Mouse (Mus musculus) lung, postnatal 10 days (tissue): ENCODE results near the gene Fstl5.
A peak's percentile ranks its signal among the peaks of the same experiment; 100 is the strongest.
"Not testable (repeated sequence)": the region's sequence is repeated elsewhere in the genome, so short reads cannot be mapped to it uniquely, and the experiment has no call there.

Source experiments
- DNase-seq: peaks from one replicate; pipeline ENCODE4 v3.0.0; 2021

Fstl5 gene

DNA sequence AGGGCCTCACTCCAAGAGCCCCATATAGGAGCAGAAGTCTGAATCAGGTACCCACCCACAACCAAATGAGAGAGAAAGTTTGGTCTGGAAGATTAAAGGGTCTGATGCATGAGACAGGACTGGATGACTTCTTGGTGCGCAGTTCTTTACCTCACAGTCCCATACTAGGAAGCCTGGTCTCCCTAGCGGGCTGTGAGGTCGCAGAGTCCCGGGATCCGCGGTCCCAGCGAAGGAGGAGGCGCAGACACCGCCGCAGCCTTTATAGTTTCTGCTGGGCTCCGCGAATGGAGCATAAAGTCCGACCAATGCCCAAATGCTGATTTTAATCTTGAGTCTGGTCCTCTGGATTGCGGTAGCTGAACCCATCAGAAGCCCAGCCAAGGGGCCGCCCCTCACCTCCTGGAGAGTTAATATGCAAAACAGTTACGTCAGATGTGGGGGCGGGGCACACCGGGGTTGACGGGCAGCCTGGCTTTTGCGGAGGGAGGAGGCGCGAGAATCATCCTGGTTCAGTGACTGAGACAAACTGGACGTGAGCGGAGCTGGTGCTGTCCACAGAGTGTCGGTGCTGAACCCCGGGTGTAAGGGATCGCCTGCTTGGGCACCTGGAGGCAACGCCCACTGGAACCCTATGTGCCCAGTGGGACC is at the start of gene Fstl5:
Gene Fstl5, plus strand, starts transcription at position 211 of the 648 bp plus-strand sequence.
- peak; percentile 61 for DNase-seq

DNA sequence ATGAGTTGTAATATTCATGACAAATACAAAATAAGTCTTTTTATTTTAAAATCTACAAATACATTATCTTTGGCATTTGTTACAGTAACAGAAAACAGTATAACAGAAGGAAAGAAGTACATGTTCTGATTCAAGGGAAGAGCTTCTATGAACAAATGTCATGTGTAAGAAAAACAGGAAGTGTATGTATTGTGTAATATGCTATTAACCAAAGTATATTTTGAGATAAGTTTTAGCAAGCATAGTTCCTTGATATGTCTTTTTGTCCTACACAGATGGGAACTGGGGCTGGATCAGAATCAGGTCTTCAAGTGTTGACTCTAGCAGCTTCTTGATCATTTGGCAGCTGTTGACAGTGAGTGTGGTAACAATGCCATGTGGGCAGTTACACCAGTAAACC is 48.5 kb upstream of the Fstl5 start:
- DNase-seq, result no peak

GRCm38 (mm10) chr3:76051124-76051523 is 22.9 kb upstream of the Fstl5 start:
- no peak for DNase-seq

DNA sequence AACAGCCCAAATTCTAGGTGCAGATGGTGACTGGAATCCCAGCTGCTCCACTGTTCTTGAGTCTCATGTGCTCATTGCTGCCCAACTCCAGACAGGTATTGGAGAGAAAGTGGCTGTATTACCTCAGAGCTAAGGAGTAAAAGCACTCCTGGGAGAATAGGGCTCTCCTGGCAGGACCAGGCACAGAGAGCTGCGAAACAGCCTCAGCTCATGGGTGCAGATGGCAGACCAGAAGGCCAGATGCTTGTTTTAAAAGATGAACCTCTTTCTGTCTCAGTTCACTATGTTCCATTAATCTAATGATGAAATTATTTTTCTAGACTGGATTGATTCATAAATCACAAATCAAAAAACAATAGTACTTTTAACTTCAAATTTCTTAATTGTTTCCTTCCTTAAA is 12.1 kb upstream of the Fstl5 start:
- DNase-seq, result no peak

- DNase-seq, result peak; percentile 54
Measured at GRCm38 (mm10) chr3:76067920-76068319, 6.2 kb upstream of the Fstl5 start.

GRCm38 (mm10) chr3:76072826-76073225 is 1.2 kb upstream of the Fstl5 start:
- DNase-seq, result no peak

DNA sequence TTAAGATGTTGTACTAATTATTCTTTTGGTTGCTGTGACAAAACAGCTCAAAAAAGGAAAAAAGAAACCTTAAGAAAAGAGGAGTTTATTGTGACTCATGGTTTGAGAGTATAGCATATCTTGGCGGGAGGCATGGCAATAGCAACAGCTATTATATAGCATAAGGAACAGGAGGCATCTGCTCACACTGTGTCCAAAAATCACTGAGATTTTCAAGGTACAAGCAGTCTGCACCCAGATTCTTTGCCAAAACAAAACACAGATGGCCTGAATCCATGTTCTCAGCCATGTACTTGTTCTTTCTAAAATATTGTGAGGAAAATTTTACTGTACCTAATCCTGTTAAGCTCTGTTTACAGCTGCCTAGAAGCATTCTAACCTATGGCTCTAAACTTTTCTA is 66.4 kb downstream of the Fstl5 start:
- DNase-seq, result no peak

DNA sequence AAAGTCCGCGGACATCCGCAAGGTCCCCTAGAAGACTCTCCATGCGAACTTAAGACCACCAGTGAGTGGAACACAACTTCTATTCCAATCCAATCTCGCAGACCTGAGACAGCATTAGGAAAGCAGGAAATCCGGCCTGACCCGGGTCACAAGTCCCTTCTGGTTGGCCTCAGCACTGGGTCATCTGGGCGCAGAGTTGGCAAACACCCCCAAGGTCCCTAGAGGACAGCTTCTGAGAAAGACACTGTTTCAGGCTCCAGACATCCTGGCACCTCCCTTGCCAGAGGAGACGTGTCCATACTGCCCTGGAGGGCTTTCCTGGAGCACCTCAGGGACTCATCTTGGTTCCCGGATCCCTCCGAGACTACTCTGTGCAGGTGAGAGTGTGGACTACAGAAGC is 73.8 kb downstream of the Fstl5 start:
- DNase-seq, result no peak

DNA sequence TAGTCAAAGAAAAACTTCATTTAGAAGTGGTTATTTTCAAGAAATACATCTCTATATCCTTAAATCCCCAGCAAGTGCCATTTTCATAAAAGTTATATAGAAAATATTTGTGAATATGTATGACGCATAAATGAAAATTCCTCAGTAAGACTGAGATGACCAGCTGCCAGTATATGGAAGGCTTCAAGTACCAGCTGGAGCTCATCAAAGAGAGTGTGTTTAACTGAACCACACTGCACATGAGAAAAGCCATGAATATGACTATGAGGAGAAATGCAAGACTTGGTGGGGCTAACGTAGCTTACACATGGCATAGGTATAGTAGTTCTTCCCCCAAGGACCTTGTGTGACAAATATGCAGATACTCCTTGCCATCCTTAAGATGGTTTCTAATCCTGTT is 164.8 kb downstream of the Fstl5 start:
- no peak for DNase-seq

DNA sequence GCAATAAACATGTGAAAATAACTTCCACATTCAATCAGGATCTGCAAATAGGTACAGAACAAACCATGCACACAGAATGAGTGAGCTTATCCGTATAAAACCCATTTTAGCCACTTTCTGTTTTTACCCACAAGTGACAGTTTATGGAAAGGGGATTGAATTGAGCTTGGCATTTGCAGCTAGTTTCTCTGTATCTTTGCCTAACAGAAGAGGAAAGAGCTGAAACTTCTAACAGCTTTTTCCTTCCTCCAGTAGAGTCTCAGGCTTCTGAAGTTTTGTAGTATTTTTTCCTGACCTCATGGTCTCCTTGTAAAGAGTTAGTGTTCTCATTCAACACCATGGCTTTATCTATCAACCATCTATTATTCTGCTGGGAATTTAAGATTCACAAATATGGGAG is 177.3 kb downstream of the Fstl5 start:
- no peak for DNase-seq

DNA sequence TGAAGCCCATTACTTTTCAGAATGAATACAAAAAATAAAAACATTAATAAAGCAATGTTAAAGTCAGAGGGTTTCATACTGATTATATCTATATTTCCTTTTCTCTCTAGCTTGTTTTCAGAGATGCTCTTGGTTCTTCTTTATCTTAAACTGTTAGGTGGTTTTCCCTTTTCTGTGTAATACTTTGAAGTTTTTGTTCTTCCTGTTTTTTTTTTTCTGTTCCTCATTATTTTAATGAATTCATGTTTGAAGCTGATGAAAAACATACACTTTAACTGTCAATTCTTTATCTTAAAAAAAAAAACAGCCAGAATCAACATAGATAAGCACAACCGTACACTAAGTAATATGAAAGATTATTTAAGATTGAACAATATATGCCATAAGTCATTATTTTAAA is 218.9 kb downstream of the Fstl5 start:
- no peak for DNase-seq

- no peak for DNase-seq
Measured at GRCm38 (mm10) chr3:76294394-76294793, 220.3 kb downstream of the Fstl5 start.

DNA sequence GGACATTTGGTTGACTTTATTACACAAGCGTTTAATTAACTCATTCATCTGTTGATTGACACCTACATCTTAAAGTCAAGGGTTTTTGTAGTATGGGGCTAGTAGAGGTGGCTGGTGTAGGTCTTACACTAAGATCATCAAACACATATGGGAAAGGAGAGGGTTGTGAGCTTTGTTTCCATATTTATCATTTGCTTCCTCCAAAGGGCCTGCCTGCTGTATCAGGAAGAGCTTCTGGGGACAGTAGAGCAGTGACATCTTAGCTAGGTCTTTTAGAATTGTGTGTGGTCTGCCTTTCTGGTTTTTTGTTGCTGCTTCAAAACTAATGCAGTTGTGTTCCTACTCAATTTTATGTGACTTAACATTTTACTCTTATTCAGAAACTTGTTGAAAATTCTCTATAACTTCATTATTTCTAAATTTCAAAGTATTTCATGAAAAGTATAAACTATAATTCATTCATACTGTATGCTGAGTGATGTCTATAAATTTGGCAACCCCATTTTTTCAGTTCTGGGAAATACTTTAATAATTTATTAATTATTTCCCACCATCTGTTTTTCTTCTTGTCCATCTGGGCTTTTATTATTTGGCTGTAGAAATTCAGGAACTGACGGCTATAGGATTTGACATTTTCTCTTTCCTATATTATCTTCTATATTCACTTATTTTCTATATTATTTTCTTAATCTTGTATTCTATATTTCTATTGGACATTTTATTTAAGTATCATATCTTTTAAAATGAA is 227.1 kb downstream of the Fstl5 start:
- DNase-seq, result no peak

- DNase-seq, result no peak
Measured at GRCm38 (mm10) chr3:76316991-76317390, 242.9 kb downstream of the Fstl5 start.

DNA sequence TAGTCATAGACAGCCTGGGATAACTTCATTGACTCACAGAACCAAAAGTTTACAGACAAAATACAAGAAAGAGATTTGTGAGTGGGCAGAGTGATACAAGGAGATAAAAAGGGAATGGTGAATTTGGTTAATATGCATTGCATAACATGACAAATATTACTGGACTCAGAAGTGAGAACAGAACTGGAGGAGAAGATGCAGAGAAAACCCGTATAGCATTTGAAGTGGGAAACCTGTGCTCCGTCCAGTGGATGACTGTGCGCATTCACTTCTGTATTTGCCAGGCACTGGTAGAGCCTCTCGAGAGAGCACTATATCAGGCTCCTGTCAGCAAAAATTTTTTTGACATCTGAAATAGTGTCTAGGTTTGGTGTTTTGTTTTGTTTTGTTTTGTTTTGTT is 245.5 kb downstream of the Fstl5 start:
- DNase-seq, result no peak

- no peak for DNase-seq
Measured at GRCm38 (mm10) chr3:76322431-76322830, 248.4 kb downstream of the Fstl5 start.

- no peak for DNase-seq
Measured at GRCm38 (mm10) chr3:76336922-76337321, 262.9 kb downstream of the Fstl5 start.

DNA sequence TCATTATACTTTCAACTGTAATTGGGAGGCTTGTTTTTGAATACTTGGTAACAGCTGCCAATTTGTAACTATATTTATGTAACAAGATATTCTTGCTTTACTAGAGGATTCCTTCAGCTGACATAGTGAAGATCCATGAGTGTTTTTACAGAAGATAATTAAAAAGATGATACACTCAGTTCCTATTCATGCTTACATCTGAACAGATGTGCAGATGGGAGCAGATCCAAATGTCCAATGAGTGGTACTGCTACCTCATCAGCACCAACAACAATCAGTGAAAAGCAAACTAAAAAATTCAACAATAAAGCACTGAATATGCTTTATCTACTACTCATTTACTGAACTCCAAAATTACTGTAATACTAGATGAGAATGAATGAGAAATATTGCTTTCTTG is 292.9 kb downstream of the Fstl5 start:
- DNase-seq, result no peak

DNA sequence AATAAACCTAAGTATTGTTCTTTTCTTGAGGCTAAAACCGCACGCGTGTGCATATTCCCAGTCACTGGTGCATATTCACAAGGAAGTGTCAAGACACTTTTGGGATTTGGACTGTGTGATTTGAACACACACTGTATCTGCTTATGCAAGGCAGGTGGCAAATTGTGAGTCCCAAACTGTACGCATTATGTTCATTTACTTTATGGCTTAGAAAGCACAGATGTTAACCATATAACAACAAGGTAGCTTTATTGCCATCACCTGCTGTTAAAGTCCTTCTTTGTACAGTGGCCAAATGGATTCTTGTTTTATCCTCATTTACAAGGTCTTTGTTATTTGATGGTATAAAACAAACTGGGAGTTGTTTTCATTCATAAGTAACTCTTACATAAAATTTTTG is 295.8 kb downstream of the Fstl5 start:
- DNase-seq, result no peak

DNA sequence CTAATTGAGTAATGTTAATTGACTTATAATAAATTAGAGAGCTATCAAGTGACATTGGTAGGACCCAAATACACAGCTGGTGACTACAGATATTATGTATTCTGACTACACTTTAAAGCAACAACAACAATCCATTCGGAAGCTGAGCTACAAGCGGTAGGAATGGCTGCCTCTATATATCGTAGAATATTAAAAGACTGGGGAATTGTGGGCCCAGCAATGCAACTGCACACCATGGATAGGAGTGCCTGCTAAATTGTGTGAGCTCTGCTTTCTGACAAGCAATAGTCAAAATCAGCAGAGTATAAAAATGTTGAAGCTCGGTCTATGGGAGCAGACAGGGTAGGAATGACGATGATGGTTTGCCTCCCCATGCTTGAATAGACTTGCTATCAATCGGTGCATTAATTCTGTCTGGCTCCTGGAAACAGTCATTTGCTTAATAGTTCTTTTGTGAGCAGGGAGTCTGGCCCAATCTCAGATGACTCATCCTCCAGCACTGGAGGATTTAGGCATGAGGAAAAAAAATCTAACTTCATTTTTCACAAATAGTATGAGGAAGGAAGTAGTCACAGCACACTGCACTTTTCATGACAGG is 354.8 kb downstream of the Fstl5 start:
- DNase-seq, result no peak

GRCm38 (mm10) chr3:76467229-76467874 is 393.3 kb downstream of the Fstl5 start:
- DNase-seq, result no peak

- no peak for DNase-seq
Measured at GRCm38 (mm10) chr3:76468147-76468546, 394.1 kb downstream of the Fstl5 start.

DNA sequence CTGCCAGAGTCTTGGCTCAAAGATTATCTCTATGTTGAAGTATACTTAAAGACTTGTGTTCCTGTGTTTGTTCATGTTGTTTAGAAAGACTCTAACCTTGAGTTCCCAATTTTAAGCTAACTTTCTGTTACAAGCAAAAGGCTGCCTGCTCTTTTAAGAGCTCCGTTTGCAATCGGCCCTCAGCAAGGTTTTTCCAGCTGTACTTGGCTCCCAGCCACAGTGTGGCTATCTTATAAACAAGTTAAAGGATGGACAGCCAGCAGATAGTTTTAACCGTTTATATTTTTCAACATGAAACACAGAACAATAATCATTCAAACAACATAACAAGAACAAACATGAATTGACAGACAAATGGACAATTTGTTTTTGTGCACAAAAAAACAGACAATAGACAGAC is 433.8 kb downstream of the Fstl5 start:
- not testable (repeated sequence) for DNase-seq

- no peak for DNase-seq
Measured at GRCm38 (mm10) chr3:76508811-76509210, 434.7 kb downstream of the Fstl5 start.
